ENCODE assay signal across 13 mouse cellular contexts in genomic region chr2:73452556-73452955, GRCm38 (mm10).
DNase-seq lines count a peak whose midpoint lies in the region; ATAC-seq and TF ChIP-seq lines count a peak whose summit lies in the region.
"Had no signal": no experiment of that assay in that cellular context is flagged by ENCODE, and none has a peak within 500 bp of the region (broad histone marks: within the 10 kb centered on the region; RNA-seq: fewer than 3 reads in every experiment).

No protein-coding gene starts in this region.

- no peak overlapping the region for H3K4me3 ChIP-seq in liver, postnatal 0 days (ENCODE audit: low read depth, low read length)
- peak overlapping the region; percentile 36 for H3K4me3 ChIP-seq in thymus, adult 2 months (ENCODE audit: control insufficient read depth, insufficient read depth, low read length)
- H3K4me3 ChIP-seq in kidney, embryonic 15.5 days (replicated peaks): no peak overlapping the region
- H3K4me3 ChIP-seq: erythroblast, embryonic 14.5 days; left cerebral cortex, adult 2 months had no signal

- no peak for TF ChIP-seq EP300 in liver, postnatal 0 days (IDR thresholded peaks at IDR 0.05; ENCODE audit: low read depth)

- no peaks in the 10 kb centered on the region for H3K27me3 ChIP-seq in liver, postnatal 0 days (ENCODE audit: insufficient read depth, low read length)
- H3K27me3 ChIP-seq in thymus, adult 2 months (ENCODE audit: control insufficient read depth, insufficient read depth, low read length): no peaks in the 10 kb centered on the region
- no peaks in the 10 kb centered on the region for H3K27me3 ChIP-seq in kidney, embryonic 15.5 days

- WGBS in liver, postnatal 0 days (ENCODE audit: insufficient replicate concordance): 41% methylated on average over 7 of the region's 7 CpGs
- WGBS in thymus, adult 2 months: 4% methylated on average over 7 of the region's 7 CpGs
- 76% methylated on average over 7 of the region's 7 CpGs for WGBS in kidney, embryonic 15.5 days

- TF ChIP-seq CTCF in liver, postnatal 0 days (IDR thresholded peaks at IDR 0.05; ENCODE audit: low read depth): no peak
- TF ChIP-seq CTCF in thymus, adult 2 months (IDR thresholded peaks at IDR 0.05; ENCODE audit: borderline replicate concordance, control insufficient read depth, extremely low read depth, insufficient read depth, low read length, poor library complexity): no peak

- no peak for ATAC-seq in liver, postnatal 0 days
- no peak for ATAC-seq in kidney, embryonic 15.5 days (replicated peaks; ENCODE audit: low FRiP score)

- H3K9me3 ChIP-seq in liver, postnatal 0 days (ENCODE audit: low read length): no peaks in the 10 kb centered on the region
- no peaks in the 10 kb centered on the region for H3K9me3 ChIP-seq in kidney, embryonic 15.5 days (replicated peaks)
- H3K9me3 ChIP-seq: G1E had no signal

- no peaks in the 10 kb centered on the region; the same call in 1 of the 2 replicates for H3K36me3 ChIP-seq in liver, postnatal 0 days (replicated peaks; ENCODE audit: insufficient read depth, low read length)
- H3K36me3 ChIP-seq in thymus, adult 2 months (ENCODE audit: control insufficient read depth, insufficient read depth, low read length): peaks cover 5% of the 10 kb centered on the region
- no peaks in the 10 kb centered on the region for H3K36me3 ChIP-seq in kidney, embryonic 15.5 days
- H3K36me3 ChIP-seq: G1E had no signal

- H3K4me1 ChIP-seq in liver, postnatal 0 days (ENCODE audit: insufficient read depth): peaks cover 30% of the 10 kb centered on the region
- H3K4me1 ChIP-seq in thymus, adult 2 months (replicated peaks; ENCODE audit: control insufficient read depth, insufficient read depth, low read length): peaks cover 49% of the 10 kb centered on the region
- peaks cover 24% of the 10 kb centered on the region for H3K4me1 ChIP-seq in kidney, embryonic 15.5 days

- H3K9ac ChIP-seq in liver, postnatal 0 days (replicated peaks): no peak overlapping the region
- H3K9ac ChIP-seq in kidney, embryonic 15.5 days: no peak overlapping the region
- H3K9ac ChIP-seq: hindbrain, embryonic 14.5 days had no signal

- peak; percentile 77 for DNase-seq in CD4-positive, CD25-positive, alpha-beta regulatory T cell, adult 2 months (ENCODE audit: low read depth, low spot score)
- DNase-seq in T-cell, adult 2 months (ENCODE audit: low spot score): peak; percentile 66
- no peak for DNase-seq in liver, postnatal 0 days
- peak; percentile 63 for DNase-seq in thymus, adult 2 months
- no peak for DNase-seq in adrenal gland, adult 18-20 months (ENCODE audit: low spot score in 2 of 2)
- no peak for DNase-seq in kidney, postnatal 10 days
- DNase-seq: adrenal gland, postnatal 10 days; embryo, embryonic 11 days had no signal

- H3K27ac ChIP-seq in liver, postnatal 0 days (ENCODE audit: low read depth): peak overlapping the region; percentile 41; the same call in 1 of the 2 replicates
- H3K27ac ChIP-seq in thymus, adult 2 months (ENCODE audit: control insufficient read depth, insufficient read depth, low read length): peak overlapping the region; percentile 91
- no peak overlapping the region for H3K27ac ChIP-seq in kidney, embryonic 15.5 days
- H3K27ac ChIP-seq: hindbrain, embryonic 14.5 days; left cerebral cortex, adult 2 months had no signal

- peak overlapping the region; percentile 39 for H3K4me2 ChIP-seq in liver, postnatal 0 days (ENCODE audit: low read depth, low read length)
- H3K4me2 ChIP-seq in kidney, embryonic 15.5 days: no peak overlapping the region
- H3K4me2 ChIP-seq: hindbrain, embryonic 14.5 days had no signal

- no peak for TF ChIP-seq POLR2A in thymus, adult 2 months (IDR thresholded peaks at IDR 0.05; ENCODE audit: control insufficient read depth, extremely low read depth, insufficient read depth, low read length, poor library complexity)

Comparison
In these comparisons a context has a peak if more than half of its experiments do, and no peak if none do; other contexts are left out.
1. DNase-seq: peak in CD4-positive, CD25-positive, alpha-beta regulatory T cell, adult 2 months (single experiment), T-cell, adult 2 months (single experiment) and thymus, adult 2 months (single experiment); none in liver, postnatal 0 days (single experiment), adrenal gland, adult 18-20 months (0 of 2) and kidney, postnatal 10 days (single experiment).